Mouse (Mus musculus) megakaryocyte-erythroid progenitor cell, adult 5-6 weeks (primary cell): ENCODE measurements around the gene Atp23. TPM values are rescaled to one million over a fixed set of nuclear protein-coding genes. Genes with fewer than 3 reads are reported as not detected.

Source experiments
- ATAC-seq: replicated peaks from 2 replicates; pipeline ENCODE4 v1.8.0; 2016; ENCODE audit warnings: mild to moderate bottlenecking, inconsistent platforms; ENCODE audit not compliant: severe bottlenecking, poor library complexity, low FRiP score, low TSS enrichment
- total RNA-seq, 2 experiments: library from RNA; stranded (forward) in 1 of 2; stranded (reverse) in 1 of 2; fragments of 200-1000, 215-1000 nt in 1 of 2; fragments of >200 nt in 1 of 2; fragmentation: Nextera tagmentation in 1 of 2; gene quantifications; 2 replicates each; pipeline ENCODE4 v1.2.3; 2014 to 2017

Gene Atp23
- total RNA-seq (2014; fragmentation: Nextera tagmentation) (16.0 and 28.8 TPM in 2 replicates), total RNA-seq (2017) (5.8 and 16.2 TPM in 2 replicates)

DNA sequence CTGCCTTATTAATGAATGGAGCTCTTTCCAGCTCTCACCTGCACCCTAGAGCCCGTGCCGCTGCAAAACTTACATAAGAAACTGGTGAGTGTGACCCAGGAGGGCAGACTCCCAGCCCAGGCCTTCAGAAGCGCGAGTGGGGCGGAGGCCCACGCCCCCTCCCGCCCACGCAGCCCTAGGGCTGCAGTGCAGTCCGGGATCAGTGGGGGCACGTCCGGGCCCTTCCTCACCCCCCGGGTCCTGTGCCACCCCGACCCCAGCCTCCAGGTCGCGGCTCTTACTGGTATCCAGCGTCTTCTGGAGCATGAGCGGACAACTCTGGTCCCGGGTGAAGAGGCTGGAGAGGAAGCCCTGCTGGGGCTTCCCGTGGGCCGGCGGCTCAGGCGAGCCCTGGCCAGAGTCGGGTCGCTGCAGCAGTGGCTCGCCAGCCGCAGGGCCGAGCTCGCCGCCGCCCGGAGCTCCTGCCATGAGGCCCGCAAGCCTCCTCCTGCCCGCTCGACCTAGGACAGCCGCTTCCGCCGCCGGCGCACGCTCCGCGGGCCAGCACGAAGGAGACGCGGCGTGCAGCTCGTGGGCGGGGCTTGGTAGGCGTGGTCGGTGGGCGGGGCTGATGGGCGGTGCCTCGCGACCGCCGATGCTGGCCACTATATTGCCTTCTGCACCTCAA is at the start of gene Atp23:
Gene Atp23 (minus strand): TSS at position 535 of the 667 bp plus-strand sequence.
- peak; percentile 84 for ATAC-seq

- ATAC-seq = peak; percentile 98
Observed at GRCm38 (mm10) chr10:126950572-126950971, 49.4 kb upstream of the Atp23 start.

DNA sequence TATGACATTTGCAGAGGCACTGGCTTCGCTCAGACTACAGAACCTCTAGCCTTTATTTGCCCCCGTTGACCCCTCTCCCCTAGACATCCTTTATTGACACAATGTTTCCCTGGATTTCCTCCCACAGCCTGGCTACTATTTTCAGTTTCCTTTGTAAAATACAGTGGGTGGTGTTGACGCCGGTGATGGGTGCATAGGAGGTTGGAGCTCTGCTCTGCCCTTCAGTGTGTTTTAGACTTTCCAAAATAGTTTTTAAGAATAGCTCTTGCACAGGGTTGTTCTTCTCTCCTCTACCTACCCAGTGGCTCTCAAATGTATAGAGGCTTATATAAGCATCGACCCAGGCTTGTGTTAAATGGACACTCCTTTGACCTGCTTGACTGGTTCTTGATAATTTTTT is 48.7 kb upstream of the Atp23 start:
- ATAC-seq = no peak

GRCm38 (mm10) chr10:126945531-126945930 is 44.4 kb upstream of the Atp23 start:
- no peak for ATAC-seq

DNA sequence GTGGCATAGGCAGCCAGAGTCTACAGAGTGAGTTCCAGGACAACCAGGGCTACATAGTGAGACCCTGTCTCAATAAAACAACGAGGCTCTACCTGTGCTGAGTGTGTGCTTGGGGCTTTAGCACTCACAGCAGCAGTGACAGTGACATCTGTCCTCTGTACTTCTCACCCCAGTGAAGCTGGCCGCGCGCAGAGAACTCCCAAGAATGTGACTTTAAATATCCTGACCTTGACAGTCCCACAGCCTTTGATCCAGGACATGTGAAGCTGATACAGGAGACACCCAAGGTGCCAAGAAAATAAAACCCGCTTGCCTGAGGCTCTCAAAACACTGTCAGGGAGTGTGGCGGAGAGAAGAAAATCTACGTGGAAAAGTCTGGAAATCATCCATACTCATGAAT is 39.8 kb upstream of the Atp23 start:
- ATAC-seq = no peak

GRCm38 (mm10) chr10:126935556-126936381 is 34.6 kb upstream of the Atp23 start:
- no peak for ATAC-seq

GRCm38 (mm10) chr10:126935121-126935520 is 34.0 kb upstream of the Atp23 start:
- ATAC-seq = no peak

GRCm38 (mm10) chr10:126934561-126934960 is 33.4 kb upstream of the Atp23 start:
- no peak for ATAC-seq

GRCm38 (mm10) chr10:126931760-126932139 is 30.6 kb upstream of the Atp23 start:
- no peak for ATAC-seq

DNA sequence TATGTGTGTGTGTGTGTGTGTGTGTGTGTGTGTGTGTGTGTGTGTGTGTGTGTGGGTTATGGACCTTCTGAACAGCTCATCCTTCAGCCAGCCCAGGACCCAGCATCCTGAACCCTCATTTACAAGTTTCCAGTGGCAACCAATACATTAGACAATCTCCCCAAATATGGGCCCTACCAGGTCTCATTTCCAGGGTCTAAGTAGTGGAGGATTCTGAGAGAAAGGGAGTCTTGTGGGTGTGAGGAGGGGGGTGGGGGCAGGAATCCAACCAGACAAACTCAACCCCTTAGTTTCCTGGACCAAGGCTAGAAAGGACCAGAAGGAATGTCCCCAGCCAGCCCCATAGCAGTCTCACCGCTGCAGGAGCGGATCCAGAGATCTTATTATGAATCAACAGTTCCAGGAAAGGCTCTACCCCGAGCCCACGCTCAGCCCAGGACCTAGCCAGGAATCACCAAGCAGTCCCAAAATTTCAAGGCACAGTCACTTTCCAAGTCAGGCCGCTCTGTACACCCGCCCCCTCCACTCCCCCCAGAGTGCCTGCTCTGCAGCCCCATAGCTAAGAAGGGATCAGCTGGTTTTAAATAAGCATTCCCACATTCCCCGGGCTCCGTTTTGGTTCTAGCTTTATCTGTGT is 30.1 kb upstream of the Atp23 start:
- no peak for ATAC-seq

- ATAC-seq = no peak
Observed at GRCm38 (mm10) chr10:126930270-126931121, 29.3 kb upstream of the Atp23 start.

DNA sequence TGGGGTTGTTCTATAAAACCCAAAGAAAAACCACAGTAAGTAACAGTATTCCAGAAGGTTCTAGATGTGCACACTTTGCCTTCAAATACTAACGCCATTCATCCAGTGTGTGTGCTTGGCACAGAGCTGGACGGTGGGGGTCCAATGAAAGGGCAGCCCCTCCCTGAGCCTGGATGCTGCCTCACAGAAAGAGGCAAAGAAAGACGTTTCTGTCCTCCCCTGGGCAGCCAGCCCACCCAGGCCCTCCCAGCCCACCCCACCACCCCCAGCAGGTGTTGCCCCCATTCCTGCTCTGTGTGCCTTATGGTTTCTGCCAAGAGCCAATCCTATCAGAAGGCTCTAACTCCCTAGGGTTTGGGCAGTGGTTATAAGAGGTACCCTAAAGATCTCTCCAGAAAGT is 28.4 kb upstream of the Atp23 start:
- no peak for ATAC-seq

GRCm38 (mm10) chr10:126928819-126929206 is 27.7 kb upstream of the Atp23 start:
- ATAC-seq = no peak

DNA sequence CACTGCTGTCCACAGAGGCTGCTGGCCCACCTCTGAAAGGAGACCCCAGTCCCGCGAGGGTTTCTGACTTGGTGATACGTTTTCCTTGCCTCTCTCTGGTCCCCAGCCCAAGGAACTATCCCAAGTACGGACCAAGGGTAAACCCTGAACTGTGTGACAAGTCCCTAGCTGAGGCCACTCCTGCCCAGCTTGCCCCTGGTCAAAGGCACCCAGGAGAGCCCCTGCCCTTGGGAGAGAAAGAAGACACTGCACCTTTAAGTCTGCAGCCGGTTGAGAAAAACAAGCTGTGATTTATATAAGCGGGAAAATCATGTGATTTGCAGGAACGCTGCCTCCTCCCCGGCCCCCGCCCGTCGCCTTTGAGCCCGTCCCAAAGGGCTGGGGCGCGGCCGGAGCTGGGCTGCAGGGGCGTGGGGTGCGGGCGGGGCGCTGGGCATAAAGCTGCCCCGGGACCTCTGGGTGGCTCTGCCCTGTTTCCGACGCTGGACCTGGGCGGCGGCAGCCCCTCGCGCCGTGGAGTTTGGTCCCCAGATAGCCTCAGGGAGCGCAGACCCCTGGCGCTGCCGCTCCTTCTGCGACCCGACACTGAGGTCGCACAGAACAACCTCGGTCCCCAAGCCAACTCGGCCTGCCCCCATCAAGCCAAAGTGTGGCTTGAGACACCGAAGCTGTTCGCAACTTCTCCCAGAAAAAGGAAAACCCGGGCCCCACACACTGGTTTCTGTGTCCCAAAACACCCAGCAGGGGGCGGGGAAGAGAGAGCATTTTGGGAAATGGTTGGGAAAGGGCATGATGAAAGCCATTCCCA is 27.1 kb upstream of the Atp23 start:
- ATAC-seq = 0 out of 2 replicates have a peak, but pooled peaks have one; percentile 36

DNA sequence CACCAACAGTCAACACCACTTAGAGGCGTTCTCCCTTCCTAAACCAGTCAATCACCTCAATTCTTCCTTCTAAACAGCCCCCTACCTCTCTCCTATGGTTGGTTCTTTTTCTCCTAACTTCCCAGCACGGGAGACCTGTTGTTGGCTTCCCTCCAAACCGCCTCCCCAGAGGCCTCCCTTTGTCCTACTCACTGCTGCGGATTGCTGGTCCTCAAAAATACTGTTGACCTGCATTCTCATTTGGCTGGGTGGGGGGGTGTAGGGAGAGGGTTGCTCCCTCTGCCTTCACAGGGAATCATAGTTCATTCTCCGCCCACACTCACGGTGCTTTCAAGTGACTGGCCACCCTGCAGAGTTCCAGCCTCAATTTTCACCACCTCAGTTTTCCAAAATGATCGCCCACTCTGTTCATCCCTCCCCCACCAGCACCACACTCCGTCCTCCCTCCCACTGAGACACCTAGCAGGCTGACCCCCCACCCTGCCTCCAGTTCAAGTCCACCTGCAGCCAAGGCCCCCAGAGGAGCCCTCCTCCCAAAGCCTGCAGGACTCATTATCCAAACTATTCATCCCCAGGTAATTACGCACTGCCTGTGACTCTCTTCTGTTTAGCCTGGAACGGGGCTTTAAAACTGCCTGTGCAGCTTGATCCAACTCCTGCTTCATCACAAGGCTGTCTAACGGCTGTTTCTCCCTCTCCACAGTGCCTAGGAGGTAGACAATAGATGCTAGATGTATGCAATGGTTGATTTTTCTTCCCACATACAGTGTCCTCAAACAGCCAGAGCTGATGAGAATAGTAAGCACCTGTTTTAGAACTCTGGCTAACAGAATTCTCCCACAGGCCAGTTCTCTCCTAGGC is 26.2 kb upstream of the Atp23 start:
- ATAC-seq = no peak

- ATAC-seq = no peak
Observed at GRCm38 (mm10) chr10:126925391-126925790, 24.2 kb upstream of the Atp23 start.

- no peak for ATAC-seq
Observed at GRCm38 (mm10) chr10:126924087-126924486, 22.9 kb upstream of the Atp23 start.

DNA sequence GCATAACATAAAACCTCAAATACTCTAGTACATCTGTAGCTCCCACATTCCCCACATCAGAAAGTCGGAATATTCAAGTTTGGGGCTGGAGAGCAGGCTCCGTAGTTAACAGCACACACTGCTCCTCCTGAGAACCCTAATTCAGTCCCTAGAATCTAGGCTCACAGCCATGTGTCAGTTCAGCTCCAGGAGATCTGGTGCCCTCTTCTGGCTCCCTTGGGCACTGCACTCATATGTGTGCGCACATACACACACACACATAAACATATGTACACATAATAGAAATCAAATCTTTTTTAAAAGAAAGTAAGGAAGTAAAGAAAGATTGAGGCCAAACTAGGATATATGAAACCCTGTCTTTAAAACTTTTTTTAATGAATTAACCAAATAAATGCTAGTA is 19.1 kb upstream of the Atp23 start:
- 0 out of 2 replicates have a peak, but pooled peaks have one; percentile 18 for ATAC-seq
